Mouse (Mus musculus): ENCODE measurements at regions not wholly inside any gene's neighbourhood (a gene's known extent, or its start where the extent isn't known, plus 50 kb on each side); places are given as distances from the start of the nearest gene placed in this dataset.

DNA sequence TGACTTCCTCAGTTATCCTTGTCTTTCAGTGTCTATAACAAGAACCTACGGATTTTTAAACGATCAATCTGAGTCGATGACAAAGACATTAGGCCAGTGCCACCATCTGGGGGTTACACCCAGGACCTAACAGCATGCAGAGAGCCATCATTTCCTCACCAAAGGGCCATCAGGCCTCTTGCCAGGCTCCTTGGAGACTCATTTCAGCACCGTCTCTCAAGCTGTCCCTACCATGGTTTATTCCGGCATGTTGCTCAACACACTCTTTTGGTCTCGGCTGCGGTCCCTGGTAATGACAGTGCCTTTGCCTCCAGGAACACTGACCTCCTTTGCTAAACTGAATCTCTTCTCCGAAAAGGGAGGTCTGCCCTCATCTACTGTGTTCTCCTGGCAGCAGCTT lies 144.4 kb upstream of the Gm15217 start:
- Histone ChIP-seq H3K27ac (no peak overlapping the region), H3K4me1 (replicated peaks) (0 out of 2 replicates have a peak, but pooled peaks cover under 1% of the 10 kb centered on the region), H3K9me3 (replicated peaks) (no peaks in the 10 kb centered on the region), H3K27me3 (no peaks in the 10 kb centered on the region), H3K9ac (no peak overlapping the region), H3K4me3 (no peak overlapping the region), H3K36me3 (no peaks in the 10 kb centered on the region), H3K4me2 (no peak overlapping the region)
- WGBS = 92% methylated on average over 8 of the region's 8 CpGs
- ATAC-seq (replicated peaks; ENCODE audit: insufficient number of reproducible peaks, insufficient read depth, low FRiP score, low read depth) = no peak

DNA sequence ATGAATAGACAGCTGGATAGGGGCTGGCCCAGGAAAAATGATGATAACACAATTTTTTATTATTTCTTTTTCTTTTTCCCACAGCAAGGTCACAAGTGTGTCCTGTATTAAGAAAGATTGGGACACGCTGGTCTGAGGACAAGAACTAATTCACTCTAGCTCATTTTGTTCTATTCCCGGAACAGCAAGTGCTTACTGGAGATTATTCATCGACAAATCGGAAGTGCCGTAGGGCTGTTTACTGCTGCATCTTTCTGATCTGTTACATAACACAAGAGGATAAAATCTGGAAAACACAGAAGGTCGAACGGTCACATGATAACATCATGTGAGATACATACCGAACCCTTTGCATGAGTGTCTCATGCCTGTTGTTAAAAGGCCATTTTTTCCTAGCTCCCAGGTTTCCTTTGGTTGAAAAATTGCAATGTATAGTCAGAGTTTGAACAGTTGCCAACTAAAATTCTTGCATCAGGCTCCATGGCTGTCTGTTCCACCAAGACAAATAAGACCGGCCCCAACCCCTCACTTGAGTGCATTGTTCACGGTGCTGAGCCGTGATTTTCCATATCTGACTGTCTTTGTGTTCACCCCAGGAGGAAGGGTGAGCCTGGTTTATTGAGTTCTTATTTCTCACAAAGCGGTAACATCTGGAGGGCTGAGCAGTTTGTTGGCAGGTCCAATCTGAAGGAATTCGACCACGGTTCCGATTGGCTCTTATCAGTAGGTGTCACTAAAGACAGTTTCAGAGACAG lies 139.0 kb upstream of the Gm15217 start:
- Histone ChIP-seq H3K4me1 (replicated peaks) (peaks cover 7% of the 10 kb centered on the region), H3K9me3 (replicated peaks) (no peaks in the 10 kb centered on the region), H3K9ac (no peak overlapping the region), H3K36me3 (no peaks in the 10 kb centered on the region), H3K27me3 (no peaks in the 10 kb centered on the region), H3K4me3 (no peak overlapping the region), H3K27ac (no peak overlapping the region; the same call in 1 of the 2 replicates), H3K4me2 (0 out of 2 replicates have a peak overlapping the region, but pooled peaks have one; percentile 5)
- WGBS = 45% methylated on average over 15 of the region's 15 CpGs
- ATAC-seq (replicated peaks; ENCODE audit: insufficient number of reproducible peaks, insufficient read depth, low FRiP score, low read depth) = peak; percentile 60; the same call in 1 of the 2 replicates

DNA sequence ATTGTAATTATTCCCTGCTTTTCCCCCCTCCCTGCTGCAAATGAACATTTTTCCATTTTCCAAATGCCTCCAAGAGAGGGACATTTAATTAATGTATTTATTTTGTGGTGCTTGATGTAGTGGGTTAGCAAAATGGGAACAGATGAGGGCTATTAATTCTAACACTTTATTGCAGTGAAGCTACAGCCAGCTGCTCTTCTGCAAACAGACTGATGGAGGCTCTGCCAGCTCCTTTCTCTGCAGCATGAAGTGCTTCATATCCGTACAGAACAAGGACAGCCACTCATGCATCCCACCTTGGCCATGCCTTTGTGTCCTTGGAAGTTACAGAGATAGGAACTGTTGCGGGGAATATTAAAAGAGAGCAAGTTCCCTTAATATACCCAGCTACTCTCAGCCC lies 138.3 kb upstream of the Gm15217 start:
- Histone ChIP-seq H3K36me3 (no peaks in the 10 kb centered on the region), H3K27ac (no peak overlapping the region; the same call in 1 of the 2 replicates), H3K4me2 (no peak overlapping the region), H3K9me3 (replicated peaks) (no peaks in the 10 kb centered on the region), H3K27me3 (no peaks in the 10 kb centered on the region), H3K4me1 (replicated peaks) (peaks cover 7% of the 10 kb centered on the region), H3K9ac (no peak overlapping the region), H3K4me3 (no peak overlapping the region)
- 46% methylated on average over 2 of the region's 2 CpGs for WGBS
- ATAC-seq (replicated peaks; ENCODE audit: insufficient number of reproducible peaks, insufficient read depth, low FRiP score, low read depth) = no peak

DNA sequence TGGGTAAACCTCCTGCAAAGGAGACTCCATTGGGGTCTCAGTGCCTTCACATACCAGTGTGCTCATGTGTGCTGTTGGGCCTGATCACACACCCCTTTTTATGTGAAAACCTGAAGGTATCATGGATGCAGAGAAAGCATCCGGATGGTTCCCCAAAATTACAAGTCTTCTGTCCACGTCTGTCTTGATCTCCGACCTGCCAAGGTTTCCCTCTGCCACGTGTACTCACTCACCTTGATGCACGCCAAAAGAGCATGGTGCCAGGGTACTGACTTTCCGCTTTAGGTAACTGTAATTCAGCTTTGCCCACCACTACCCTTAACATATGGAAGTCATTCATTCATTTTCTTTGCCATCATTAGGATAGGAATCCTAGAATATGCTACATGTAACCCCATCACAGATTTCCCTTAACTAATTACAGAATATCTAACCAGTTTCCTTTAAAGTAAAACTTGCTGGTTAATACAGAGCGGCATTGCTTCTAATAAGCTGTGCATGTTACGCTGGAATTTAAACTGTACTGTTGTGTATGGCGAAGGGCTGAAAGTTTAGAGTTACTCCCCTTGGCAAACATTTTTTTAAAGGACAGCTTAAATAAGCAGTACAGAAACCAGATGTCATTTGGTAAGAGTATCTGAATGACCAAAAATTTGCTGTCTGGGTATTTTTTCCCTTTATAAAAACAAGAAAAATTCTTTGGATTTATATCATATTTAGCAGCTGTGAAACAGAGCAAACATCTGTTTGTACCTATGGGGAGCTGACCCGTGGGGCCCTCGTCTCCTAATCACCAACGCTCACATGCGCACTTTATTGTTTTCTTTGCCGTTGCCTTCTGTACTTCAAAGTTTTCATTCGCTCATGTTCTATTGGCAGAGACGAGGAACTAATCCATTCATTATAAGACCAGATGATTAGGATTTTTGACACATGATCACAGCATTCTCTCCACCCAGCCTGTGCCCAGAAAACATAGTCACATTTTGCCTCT lies 131.4 kb upstream of the Gm15217 start:
- Histone ChIP-seq H3K4me1 (replicated peaks) (no peaks in the 10 kb centered on the region), H3K9me3 (replicated peaks) (no peaks in the 10 kb centered on the region), H3K9ac (no peak overlapping the region), H3K4me2 (no peak overlapping the region), H3K4me3 (no peak overlapping the region), H3K27ac (no peak overlapping the region), H3K36me3 (no peaks in the 10 kb centered on the region), H3K27me3 (no peaks in the 10 kb centered on the region)
- WGBS = 70% methylated on average over 16 of the region's 16 CpGs
- no peak for ATAC-seq (replicated peaks; ENCODE audit: insufficient number of reproducible peaks, insufficient read depth, low FRiP score, low read depth)

DNA sequence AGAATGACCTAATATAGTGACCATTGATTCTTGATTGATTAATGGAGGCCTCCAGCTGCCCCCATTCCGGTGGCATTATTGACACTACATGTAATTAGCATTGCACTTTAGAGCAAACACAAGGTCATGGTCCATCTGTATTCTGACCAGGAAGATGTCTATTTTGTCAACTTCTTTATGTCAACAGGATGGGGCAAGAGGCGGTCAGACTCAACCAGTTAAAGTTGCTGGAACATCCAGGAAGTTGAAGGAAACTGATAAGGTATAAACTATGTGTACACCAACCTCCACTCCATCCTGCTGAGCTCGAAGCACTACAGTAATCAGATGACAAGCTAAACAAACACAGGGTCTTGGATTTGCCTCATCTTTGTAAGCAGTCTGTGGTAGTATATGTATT lies 130.1 kb upstream of the Gm15217 start:
- H3K4me1 ChIP-seq (replicated peaks) = no peaks in the 10 kb centered on the region
- no peaks in the 10 kb centered on the region for H3K27me3 ChIP-seq
- no peak overlapping the region for H3K27ac ChIP-seq
- ATAC-seq (replicated peaks; ENCODE audit: insufficient number of reproducible peaks, insufficient read depth, low FRiP score, low read depth) = no peak
- H3K36me3 ChIP-seq = no peaks in the 10 kb centered on the region
- no peak overlapping the region for H3K9ac ChIP-seq
- no peak overlapping the region for H3K4me2 ChIP-seq
- H3K4me3 ChIP-seq = no peak overlapping the region
- no peaks in the 10 kb centered on the region for H3K9me3 ChIP-seq (replicated peaks)
- 52% methylated on average over 3 of the region's 3 CpGs for WGBS

DNA sequence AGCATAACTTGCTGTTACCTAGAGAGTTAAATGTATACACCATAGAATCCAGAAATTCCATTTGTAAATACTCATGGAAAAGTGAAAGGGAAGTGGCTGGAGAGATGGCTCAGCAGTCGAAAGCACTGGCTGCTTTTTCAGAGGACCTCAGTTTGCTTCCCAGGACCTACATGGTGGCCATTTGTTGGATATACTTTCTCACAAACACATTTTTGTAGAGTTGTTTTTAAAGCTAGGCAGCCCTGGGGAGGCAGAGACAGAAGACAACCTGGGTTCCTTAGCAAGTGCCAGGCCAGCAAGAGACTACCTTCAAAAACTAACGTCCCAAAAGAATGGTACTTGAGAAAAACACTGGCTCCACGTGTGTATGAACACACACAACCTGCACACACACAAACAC lies 124.0 kb upstream of the Gm15217 start:
- Histone ChIP-seq H3K4me2 (no peak overlapping the region), H3K36me3 (no peaks in the 10 kb centered on the region)
- ATAC-seq (replicated peaks; ENCODE audit: insufficient number of reproducible peaks, insufficient read depth, low FRiP score, low read depth) = no peak

DNA sequence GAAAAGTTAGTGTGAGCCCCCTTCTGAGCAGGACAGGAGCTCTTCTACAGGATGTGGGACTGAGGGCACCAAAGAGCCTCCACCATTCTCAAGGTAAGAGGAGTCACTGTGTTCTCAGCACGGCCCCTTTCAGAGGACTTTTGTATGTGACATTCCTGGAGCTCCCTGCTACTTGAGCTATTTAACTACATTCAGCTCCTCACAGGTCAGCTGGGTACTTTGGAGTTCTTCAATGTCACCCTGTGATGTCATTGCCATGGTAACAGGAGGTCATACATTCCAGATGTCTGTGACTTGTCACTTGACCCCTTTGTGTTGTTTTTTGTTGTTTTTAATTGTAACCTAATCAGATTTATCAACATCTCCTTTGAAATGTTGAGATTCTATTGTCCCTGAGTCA lies 122.9 kb upstream of the Gm15217 start:
- H3K36me3 ChIP-seq = no peaks in the 10 kb centered on the region
- H3K27ac ChIP-seq = no peak overlapping the region
- no peaks in the 10 kb centered on the region for H3K9me3 ChIP-seq (replicated peaks)
- WGBS = 50% methylated on average over 1 of the region's 1 CpGs
- ATAC-seq (replicated peaks; ENCODE audit: insufficient number of reproducible peaks, insufficient read depth, low FRiP score, low read depth) = no peak
- no peaks in the 10 kb centered on the region for H3K27me3 ChIP-seq
- no peak overlapping the region for H3K4me3 ChIP-seq
- H3K9ac ChIP-seq = no peak overlapping the region
- no peak overlapping the region for H3K4me2 ChIP-seq
- peaks cover 10% of the 10 kb centered on the region; the same call in 1 of the 2 replicates for H3K4me1 ChIP-seq (replicated peaks)

More for the DNA sequence above, 124.0 kb upstream of the Gm15217 start:
- Histone ChIP-seq H3K27ac (no peak overlapping the region), H3K27me3 (no peaks in the 10 kb centered on the region), H3K4me3 (no peak overlapping the region), H3K4me1 (replicated peaks) (peaks cover 10% of the 10 kb centered on the region; the same call in 1 of the 2 replicates), H3K9ac (no peak overlapping the region), H3K9me3 (replicated peaks) (no peaks in the 10 kb centered on the region)
- WGBS = 70% methylated on average over 3 of the region's 3 CpGs

DNA sequence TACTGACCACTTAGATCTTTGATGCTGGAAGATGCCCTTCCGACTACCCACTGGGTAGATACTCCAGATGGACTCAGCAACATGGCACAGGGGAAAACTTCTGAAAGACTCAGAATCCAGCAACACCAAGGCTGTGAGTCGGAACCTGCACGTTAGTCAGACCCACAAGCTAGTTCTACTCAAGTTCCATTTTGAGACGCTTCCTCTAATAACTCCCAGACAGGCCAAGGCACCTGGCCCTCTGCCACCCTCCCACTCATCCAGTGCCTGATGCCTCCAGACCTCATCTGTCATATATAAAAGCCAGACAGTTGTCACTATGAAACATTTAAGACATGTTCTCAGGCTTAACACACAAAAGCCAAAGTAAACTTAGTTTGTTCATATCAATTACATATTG lies 121.9 kb upstream of the Gm15217 start:
- Histone ChIP-seq H3K4me2 (no peak overlapping the region), H3K9me3 (replicated peaks) (no peaks in the 10 kb centered on the region), H3K9ac (no peak overlapping the region), H3K36me3 (no peaks in the 10 kb centered on the region), H3K27me3 (no peaks in the 10 kb centered on the region), H3K4me1 (replicated peaks) (peaks cover 10% of the 10 kb centered on the region; the same call in 1 of the 2 replicates), H3K4me3 (no peak overlapping the region), H3K27ac (0 out of 2 replicates have a peak overlapping the region, but pooled peaks have one; percentile 9)
- ATAC-seq (replicated peaks; ENCODE audit: insufficient number of reproducible peaks, insufficient read depth, low FRiP score, low read depth) = no peak
- 47% methylated on average over 4 of the region's 4 CpGs for WGBS

DNA sequence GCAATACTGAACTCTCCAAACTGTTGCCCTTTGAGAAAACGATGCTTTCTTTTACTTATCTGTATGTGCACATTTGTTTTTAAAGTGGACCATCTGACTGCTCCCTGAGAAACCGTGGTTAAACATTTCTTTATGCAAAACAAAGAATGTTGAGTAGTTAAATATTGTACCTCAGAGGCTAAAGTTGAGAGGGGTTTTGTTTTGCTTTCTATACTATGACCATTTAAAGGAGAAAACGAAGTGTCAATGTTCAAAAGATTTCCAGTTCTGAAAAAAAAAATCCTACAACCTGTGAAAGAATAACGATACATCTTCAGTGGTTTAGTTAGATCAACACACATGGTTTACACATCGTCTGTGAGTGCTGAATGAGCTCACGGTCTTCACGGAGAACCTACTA lies 120.7 kb upstream of the Gm15217 start:
- Histone ChIP-seq H3K4me2 (no peak overlapping the region), H3K27ac (no peak overlapping the region), H3K4me1 (replicated peaks) (peaks cover 10% of the 10 kb centered on the region; the same call in 1 of the 2 replicates), H3K4me3 (no peak overlapping the region), H3K9me3 (replicated peaks) (no peaks in the 10 kb centered on the region), H3K36me3 (no peaks in the 10 kb centered on the region), H3K27me3 (no peaks in the 10 kb centered on the region), H3K9ac (no peak overlapping the region)
- 63% methylated on average over 7 of the region's 7 CpGs for WGBS
- ATAC-seq (replicated peaks; ENCODE audit: insufficient number of reproducible peaks, insufficient read depth, low FRiP score, low read depth) = no peak

DNA sequence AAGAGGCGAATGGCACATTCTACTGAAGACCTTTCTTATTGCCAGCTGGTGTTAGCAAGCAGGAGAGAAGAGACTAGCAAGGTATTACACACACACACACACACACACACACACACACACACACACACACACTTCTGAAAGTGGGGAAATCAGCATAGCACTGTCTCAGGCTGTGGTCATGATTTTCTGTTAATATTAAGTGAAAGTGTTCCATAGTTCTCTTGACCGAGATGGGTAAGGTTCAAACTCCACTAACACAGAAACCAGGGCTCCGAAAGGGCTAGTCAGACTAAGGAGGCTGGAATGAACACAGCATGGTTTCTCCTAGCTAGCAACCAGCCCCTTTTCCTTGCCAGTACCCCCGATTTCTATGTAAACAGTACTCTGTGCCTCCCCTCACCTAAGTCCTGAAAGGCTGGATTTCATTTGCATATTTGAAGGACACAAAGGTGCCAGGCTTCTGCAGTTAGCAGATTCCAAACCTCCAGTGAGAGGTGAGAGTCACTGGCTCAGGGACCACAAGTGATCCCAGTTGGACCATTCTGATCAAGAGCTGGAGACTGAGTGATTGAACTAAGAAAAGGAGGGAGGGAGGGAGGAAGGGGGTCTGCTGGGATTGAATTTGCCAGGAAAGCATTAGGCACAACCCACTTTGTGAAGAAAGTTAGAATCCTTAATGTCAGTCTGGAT lies 118.8 kb upstream of the Gm15217 start:
- Histone ChIP-seq H3K36me3 (no peaks in the 10 kb centered on the region), H3K4me2 (no peak overlapping the region), H3K9me3 (replicated peaks) (no peaks in the 10 kb centered on the region), H3K4me3 (no peak overlapping the region), H3K27ac (no peak overlapping the region), H3K27me3 (no peaks in the 10 kb centered on the region), H3K9ac (no peak overlapping the region), H3K4me1 (replicated peaks) (peaks cover 6% of the 10 kb centered on the region; the same call in 1 of the 2 replicates)
- no peak for ATAC-seq (replicated peaks; ENCODE audit: insufficient number of reproducible peaks, insufficient read depth, low FRiP score, low read depth)
- 77% methylated on average over 4 of the region's 4 CpGs for WGBS

DNA sequence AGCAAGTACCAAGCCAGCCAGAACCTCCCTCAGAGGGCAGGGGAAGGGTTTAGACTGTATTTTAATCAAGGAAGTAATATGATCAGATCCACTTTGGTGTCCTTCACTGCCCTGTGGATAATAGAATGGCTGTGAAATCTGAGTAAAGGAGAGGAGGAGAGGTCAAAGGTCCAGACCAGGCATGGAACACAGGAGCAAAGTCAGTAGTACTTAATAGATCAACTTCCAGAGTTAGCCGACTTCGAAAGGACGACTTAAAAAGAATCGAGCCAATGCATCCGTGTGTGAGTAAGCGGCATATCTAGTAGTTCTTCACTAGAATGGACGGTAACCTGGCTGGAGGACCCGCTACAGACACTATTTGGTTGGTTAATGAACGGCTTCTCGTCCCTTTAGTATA lies 103.8 kb upstream of the Gm15217 start:
- Histone ChIP-seq H3K9me3 (replicated peaks) (no peaks in the 10 kb centered on the region), H3K27me3 (no peaks in the 10 kb centered on the region), H3K9ac (no peak overlapping the region), H3K36me3 (no peaks in the 10 kb centered on the region), H3K27ac (no peak overlapping the region), H3K4me2 (no peak overlapping the region), H3K4me3 (no peak overlapping the region), H3K4me1 (replicated peaks) (no peaks in the 10 kb centered on the region)
- ATAC-seq (replicated peaks; ENCODE audit: insufficient number of reproducible peaks, insufficient read depth, low FRiP score, low read depth) = no peak
- 93% methylated on average over 10 of the region's 10 CpGs for whole genome bisulfite sequencing
